Mouse (Mus musculus) adrenal gland, adult 2 months (tissue): ENCODE measurements around the gene Rilpl1. TPM values are rescaled to one million over a fixed set of nuclear protein-coding genes. Genes with fewer than 3 reads are reported as not detected.
A peak's percentile ranks its signal among the peaks of the same experiment; 100 is the strongest.
"Not testable (repeated sequence)": the region's sequence is repeated elsewhere in the genome, so short reads cannot be mapped to it uniquely, and the experiment has no call there.

ENCODE experiments used
- DNase-seq: peaks from one replicate; pipeline ENCODE4 v3.0.0; 2021
- long read RNA-seq: library from polyadenylated mRNA; stranded (forward); transcript quantifications from one replicate; pipeline ENCODE4 v2.0.0, GENCODE M21; 2021
- polyA plus RNA-seq: library from polyadenylated mRNA; depleted of rRNA; stranded (reverse); fragments of >200 nt; gene quantifications from 2 replicates; pipeline ENCODE4 v1.2.3, GENCODE M21; 2012; rRNA removed
- total RNA-seq, 2 experiments: library from RNA; stranded (reverse); gene quantifications; 2 replicates each; pipeline ENCODE4 v1.2.3; 2021

Gene Rilpl1
- total RNA-seq (10 to 100 TPM; 14.0 to 25.8 TPM), polyA plus RNA-seq (10.2 and 12.3 TPM in 2 replicates)
- long read RNA-seq, transcript Rilpl1-201 (7 exons, 2,249 nt) = major isoform, 30 of 33 reads
- long read RNA-seq, partial matches to known transcripts = 1 of 33 reads
- long read RNA-seq, other reads (novel, unspliced or antisense) = 2 of 33 reads

DNA sequence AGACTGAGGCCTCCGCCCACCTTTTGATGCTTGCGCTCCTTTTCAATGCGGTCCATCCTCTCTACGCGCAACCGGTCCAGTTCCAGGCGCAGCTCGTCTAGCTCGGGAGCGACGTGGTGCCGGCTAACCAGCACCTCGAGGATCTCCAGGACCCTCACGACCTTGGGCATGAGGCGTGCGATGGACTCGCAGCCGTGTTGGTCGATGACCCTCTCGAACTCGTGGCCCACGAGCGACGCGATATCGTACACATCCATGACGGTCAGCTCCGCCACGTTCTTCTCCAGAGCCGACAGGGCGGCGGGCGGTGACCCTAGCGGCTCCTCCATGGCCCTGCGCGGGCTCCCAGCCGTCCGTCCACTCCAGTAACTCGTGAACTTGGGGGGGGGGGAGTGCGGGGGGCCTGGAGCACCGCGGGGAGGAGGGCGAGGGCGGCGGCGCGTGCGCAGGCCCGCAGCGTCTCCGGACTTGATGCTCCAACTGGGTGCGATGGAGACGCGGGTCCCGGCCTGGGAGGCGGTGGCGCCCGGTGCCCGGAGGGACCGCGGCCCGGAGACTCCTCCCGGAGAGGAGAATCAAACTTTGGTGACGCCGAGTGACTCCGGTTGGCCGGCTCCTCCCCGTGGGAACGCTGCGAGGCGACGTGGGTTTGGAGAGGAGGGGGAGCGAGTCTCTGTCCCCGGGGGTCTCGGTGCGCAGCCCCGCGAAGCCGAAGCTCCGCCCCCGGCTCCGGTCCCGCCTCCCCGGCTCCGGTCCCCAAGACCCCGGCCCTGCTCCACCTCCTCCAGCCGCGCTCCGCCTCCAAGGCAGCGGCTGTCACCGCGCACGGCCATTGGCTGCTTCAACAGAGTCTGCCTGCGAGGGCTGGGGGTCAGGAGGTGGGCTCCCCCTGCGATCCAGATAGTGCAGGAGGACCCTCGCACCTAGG, at the start of gene Rilpl1:
TSS of gene Rilpl1 (minus strand) at position 737 of the 928 bp plus-strand sequence.
- DNase-seq = peak; percentile 91

GRCm38 (mm10) chr5:124578633-124579317, 47.6 kb upstream of the Rilpl1 start, which contains the start of the genes Eif2b1 and Gtf2h3:
Gene Eif2b1, minus strand, starts transcription at chr5:124579131.
Gene Gtf2h3, plus strand, starts transcription at chr5:124579140.
- peak; percentile 95 for DNase-seq

- no peak for DNase-seq
These were observed 44.3 kb upstream of the Rilpl1 start for GRCm38 (mm10) chr5:124575467-124575866.

DNA sequence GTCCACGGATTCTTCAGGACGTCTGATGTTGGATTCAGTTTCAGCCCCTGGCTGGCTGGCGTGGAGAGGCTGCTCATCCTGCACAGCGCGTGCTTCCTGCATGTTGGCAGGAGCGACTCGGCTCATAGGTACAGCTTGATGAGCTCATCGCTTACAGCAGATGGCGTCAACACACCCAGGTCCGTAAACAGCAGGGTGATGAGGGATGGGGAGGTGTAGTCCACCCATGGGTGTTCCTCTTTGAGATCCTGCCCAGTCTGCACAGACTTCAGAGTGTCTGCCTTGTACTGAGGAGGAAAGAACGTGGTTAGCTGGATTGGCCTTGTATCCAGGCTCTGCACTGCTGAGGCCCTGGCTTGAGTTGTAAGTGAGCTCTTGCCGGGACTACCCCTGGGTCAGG, 39.9 kb upstream of the Rilpl1 start:
- DNase-seq = no peak

DNA sequence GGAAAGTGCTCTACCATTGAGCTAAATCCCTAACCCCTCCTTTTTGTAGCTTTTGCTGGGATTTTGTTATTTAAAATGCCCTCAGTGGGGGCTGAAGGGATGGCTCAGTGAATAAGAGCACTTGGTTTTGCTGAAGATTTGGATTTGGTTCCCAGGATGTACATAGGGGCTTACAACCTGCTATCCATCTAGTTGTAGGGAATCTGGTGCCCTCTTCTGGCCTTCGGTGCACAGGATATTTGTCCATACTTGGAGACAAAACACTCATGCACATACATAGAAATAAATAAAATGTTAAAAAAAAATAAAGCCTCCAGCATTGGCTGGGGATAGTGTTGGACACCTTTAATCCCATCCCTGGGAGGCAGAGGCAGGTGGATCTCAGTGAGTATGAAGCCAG, 24.0 kb upstream of the Rilpl1 start:
- no peak for DNase-seq

DNA sequence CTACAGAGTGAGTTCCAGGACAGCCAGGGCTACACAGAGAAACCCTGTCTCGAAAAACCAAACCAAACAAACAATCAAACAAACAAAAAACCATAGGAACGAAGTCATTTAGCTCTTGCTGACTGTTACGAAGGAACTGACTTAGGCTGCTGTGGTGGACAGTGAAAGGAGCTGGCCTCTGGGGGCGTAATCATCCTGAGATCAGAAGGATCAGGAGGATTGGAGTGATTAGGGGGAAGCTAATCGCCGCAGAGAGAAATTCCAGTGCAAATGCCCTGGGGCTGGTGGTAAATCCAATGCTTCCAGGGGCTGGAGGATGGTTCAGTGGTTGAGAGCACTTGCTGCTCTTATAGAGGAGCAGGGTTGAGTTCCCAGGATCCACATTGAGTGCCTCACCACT, 22.4 kb upstream of the Rilpl1 start:
- DNase-seq = no peak

GRCm38 (mm10) chr5:124552558-124553307, 21.5 kb upstream of the Rilpl1 start, which contains the start of gene Ddx55:
Gene Ddx55, plus strand, starts transcription at chr5:124552864.
- DNase-seq = peak; percentile 93

DNA sequence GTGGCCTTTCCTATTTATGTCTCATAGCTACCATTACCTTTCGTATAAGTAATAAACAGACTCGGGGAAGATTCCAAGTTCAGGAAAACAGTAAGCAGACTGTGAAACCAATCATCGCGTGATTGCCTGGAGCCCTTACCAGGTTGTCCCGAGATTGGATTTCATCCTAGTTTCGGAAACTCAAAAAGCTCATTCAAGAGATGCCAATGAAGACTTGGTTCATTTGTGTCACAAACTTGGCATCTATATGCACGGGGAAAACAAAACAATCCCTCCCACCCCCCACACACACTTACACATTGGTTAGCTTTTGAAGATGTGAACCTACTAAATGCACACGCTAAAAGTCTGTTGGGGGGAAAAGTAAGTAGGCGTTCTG, 20.9 kb upstream of the Rilpl1 start:
- no peak for DNase-seq

GRCm38 (mm10) chr5:124551349-124552093, 20.3 kb upstream of the Rilpl1 start:
- DNase-seq = not testable (repeated sequence)

DNA sequence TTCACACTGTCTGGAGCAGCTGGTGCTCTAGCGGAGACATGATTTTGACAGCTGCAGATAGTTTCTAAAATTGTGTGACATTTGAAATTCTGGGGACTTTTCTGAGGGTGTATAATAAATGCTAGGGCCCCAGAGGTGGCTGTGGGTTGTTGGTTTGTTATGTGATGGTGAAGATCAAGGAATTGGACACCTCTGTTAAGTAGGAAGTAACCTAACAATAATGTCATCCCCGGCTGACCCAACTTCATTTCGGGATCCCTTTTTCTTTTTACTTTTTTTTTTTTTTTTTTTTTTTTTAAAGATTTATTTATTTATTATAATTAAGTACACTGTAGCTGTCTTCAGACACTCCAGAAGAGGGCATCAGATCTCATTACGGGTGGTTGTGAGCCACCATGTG, 19.5 kb upstream of the Rilpl1 start:
- not testable (repeated sequence) for DNase-seq

DNA sequence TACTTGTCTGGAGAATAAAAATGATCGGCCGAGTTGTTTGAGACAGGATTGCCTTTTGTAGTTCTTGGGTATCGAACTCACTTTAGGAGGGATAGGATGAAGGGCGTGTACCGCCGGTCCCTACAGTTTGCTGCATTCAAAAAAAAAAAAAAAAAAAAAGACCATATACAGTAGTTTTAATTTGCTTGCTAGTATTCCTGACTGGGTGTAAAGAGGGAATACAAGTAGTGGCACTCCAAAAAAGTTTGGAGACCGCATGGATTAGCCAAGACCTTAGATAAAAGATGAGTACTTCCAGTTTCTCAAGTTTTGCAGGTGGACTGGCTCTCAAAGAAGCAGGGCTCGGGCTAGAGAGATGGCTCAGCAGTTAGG, 10.4 kb upstream of the Rilpl1 start:
- DNase-seq = no peak

DNA sequence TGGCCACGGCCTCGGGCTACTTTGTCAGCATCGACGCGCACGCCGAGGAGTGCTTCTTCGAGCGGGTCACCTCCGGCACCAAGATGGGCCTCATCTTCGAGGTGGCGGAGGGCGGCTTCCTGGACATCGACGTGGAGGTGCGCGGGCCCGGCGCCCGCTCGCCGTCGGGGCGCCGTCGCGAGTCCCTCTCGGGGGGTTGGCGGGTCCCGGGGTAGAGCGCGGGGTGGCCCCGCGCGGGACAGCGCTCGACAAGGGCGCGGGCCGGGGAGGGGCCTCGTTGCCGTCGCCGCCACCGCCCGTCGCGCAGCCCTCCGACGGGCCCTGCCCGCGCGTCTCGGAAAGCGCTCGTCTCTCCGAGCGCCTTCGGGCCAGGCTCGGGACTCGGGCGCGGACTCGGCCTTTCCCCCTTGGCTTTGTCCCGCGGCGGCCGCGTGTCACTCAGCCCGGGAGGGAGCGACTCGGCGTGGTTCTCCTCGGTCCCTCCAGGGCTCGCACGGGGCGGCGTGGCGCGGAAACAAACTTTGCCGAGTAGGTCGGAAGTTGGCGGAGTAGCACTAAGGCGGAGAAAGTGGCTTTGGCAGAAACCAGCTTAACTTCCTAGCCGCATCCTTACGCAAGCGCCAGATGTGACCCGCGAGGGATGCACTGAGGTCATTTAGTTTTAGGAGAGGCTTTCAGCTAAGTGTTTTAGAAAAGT, 9.9 kb upstream of the Rilpl1 start:
- peak; percentile 90 for DNase-seq

DNA sequence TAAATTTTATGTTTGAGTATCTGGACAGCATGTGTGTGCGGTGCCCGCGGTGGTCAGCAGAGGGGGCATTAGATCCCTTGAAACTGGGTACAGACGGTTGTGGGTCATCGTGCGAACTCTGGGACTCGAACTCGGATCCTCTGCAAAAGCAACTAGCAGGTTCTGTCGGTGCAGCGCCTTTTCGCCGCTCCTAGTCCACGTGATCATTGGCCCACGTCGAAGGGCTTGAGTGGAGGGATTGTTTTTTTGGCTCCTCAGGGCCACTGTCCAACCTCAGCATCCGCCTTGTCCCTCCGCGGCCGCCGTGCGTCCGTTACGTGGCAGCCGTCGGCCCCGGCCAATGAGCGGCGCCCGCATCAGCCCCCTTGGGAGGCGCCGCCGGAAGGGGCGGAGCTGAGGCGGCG, 9.2 kb upstream of the Rilpl1 start, which contains the start of gene Tmed2:
TSS of gene Tmed2 (plus strand) at position 313 of the 404 bp plus-strand sequence.
- DNase-seq = peak; percentile 98

DNA sequence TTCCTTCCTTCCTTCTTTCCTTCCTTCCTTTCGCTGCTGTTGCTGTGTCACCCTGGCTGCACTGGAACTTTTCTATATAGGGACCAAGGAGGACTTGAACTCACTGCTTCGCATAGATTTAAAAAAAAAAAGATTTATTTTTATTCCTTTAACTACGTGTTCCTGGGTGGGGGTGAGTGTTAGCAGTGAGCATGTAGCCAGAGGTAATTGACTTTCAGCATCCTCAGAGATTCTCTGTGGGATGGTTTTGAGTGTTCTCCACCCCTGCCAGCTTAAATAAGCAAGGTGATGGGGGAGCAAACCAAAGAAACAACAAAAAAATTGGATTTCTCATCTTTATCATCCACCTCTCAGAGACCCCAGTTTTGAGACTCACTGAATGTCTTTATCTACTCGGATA, 8.7 kb upstream of the Rilpl1 start:
- no peak for DNase-seq

DNA sequence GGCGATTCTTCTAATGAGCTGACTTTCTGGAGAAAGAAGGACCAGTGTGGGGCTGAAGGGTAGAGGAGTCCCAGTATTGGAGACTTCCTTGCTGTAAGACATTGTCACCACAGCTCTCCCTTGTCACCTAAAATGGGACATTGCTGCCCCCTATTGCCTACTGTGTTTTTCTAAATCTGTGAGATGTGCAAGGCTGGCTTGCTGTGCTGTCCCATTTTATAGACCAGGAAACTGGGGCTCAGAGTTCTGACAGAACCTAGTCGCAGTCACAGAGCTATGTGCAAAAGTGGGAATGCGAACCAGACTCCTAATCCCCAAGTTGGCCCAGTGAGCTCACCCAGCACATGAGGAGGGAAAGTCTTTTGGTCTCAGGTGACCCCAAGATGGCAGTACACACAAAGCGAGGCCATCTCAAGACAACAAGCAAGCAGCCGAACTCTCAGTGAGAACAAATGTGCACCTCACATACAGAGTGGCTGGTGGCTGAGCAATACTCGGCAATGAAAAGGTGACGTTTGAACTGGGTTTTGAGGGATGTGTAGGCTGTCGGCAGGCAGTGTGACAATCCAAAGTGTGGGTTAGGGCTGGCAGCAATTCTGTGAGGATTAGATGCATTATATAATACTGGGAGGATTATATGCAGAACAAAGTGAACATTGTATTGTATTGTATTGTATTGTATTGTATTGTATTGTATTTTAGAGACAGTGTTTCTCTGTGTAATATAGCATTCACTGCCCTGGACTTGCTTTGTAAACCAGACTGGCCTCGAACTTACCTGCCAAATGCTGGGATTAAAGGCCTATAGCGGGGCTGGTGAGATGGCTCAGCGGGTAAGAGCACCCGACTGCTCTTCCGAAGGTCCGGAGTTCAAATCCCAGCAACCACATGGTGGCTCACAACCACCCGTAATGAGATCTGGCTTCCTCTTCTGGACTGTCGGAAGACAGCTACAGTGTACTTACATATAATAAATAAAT, 7.9 kb upstream of the Rilpl1 start:
- DNase-seq = peak; percentile 78

- DNase-seq = peak; percentile 71
These were observed 5.6 kb upstream of the Rilpl1 start for GRCm38 (mm10) chr5:124536776-124537175.

- no peak for DNase-seq
These were observed 3.8 kb upstream of the Rilpl1 start for GRCm38 (mm10) chr5:124535016-124535415.

DNA sequence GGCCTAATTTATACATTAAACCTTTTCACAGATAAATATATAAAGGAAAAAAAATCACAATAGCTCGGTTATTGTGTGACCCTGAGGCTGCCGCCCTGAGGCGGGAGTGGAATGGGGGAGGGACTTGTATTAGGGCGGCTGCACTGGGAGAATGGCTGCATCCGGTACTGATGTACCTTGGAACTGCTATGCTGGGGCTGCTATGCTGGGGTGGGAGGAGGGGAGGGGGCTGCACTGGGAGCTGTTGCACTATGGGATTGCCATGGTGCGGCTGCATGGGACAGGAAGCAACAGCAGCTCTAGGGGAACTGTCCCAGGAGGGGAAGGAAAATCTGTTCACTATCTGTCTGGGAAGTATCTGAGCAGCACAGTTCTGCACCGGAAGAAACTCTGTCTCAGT, 1.3 kb upstream of the Rilpl1 start:
- no peak for DNase-seq

DNA sequence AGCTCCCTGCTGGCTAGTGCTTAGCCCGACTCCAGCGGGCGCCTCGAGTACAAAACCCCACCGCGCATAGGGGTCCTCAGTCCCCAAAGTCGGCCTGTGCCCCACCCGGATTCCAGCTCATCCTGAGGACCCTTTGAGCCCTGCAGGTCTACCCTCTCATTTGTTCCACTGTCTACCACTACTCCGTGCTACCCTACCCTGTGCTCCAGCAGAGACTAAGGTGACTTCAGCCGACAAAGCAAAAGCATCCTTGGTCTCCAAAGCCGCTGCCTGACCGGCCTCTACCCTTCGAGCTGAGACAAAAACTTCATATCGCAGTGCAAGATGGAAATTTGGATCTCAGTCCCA, 366 bp upstream of the Rilpl1 start:
- DNase-seq = no peak
